Mouse (Mus musculus): Measurements from ENCODE around the gene Gm42906. TPM values are rescaled to one million over a fixed set of nuclear protein-coding genes. Genes with fewer than 3 reads are reported as not detected.
A peak's percentile ranks its signal among the peaks of the same experiment; 100 is the strongest.

Gm42906 gene
- polyA plus RNA-seq, 1 experiment from 2014 or later, result not detected

DNA sequence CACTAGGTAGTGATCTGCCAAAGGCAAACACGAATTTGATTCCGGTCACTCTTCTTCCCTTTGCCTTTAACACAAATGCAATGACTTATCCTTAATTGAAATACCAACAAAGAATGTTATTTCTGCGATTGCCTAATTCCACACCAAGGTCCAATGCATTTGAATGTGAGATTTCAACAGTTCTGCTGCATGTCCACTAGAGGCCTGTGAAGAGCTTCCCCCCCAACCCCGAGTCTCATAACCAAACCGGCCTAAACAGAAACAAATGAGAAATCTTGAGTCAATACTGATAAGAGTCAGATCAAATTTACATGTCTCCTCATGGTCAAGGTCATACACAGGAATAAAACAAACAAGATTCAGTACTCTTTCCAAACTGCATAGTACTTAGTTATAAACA is 285.7 kb downstream of the Gm42906 start:
- H3K27ac ChIP-seq (replicated peaks), result peak overlapping the region; percentile 66
- no peak for ATAC-seq (ENCODE audit: insufficient number of reproducible peaks, low FRiP score, low TSS enrichment, low read depth)
- no peak overlapping the region for H3K4me3 ChIP-seq (replicated peaks)
- WGBS, result 37% methylated on average over 5 of the region's 5 CpGs
- no peaks in the 10 kb centered on the region for H3K27me3 ChIP-seq
- H3K4me1 ChIP-seq, result peaks cover 27% of the 10 kb centered on the region
- H3K9ac ChIP-seq, result no peak overlapping the region
- H3K36me3 ChIP-seq, result no peaks in the 10 kb centered on the region
- H3K4me2 ChIP-seq (replicated peaks), result no peak overlapping the region
- no peaks in the 10 kb centered on the region for H3K9me3 ChIP-seq (replicated peaks)

DNA sequence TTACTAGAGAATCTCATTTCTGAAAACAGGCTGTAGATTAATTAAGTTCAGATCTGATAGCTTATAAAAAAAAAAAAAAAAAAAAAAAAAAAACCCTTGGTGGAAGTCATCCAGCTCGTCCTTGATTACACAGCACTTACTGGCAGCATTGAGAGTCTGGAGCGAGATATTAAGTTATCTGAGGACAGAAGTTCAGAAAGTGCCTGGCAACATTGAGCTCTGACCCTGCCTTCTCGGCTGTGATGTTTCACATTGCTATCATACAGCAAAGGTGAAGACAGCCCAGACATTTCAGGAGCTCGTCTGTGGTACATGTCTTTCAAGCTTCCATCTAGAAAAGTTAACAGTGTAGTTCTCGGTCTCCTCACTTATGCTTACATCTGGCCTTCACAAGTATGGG is 290.1 kb downstream of the Gm42906 start:
- H3K4me2 ChIP-seq (replicated peaks), result no peak overlapping the region
- no peaks in the 10 kb centered on the region for H3K36me3 ChIP-seq
- H3K9me3 ChIP-seq (replicated peaks), result no peaks in the 10 kb centered on the region
- no peak overlapping the region for H3K4me3 ChIP-seq (replicated peaks)
- H3K27me3 ChIP-seq, result no peaks in the 10 kb centered on the region
- ATAC-seq (ENCODE audit: insufficient number of reproducible peaks, low FRiP score, low TSS enrichment, low read depth), result no peak
- peaks cover 31% of the 10 kb centered on the region for H3K4me1 ChIP-seq
- no peak overlapping the region for H3K27ac ChIP-seq (replicated peaks)
- no peak overlapping the region for H3K9ac ChIP-seq
- WGBS, result 76% methylated on average over 5 of the region's 5 CpGs

DNA sequence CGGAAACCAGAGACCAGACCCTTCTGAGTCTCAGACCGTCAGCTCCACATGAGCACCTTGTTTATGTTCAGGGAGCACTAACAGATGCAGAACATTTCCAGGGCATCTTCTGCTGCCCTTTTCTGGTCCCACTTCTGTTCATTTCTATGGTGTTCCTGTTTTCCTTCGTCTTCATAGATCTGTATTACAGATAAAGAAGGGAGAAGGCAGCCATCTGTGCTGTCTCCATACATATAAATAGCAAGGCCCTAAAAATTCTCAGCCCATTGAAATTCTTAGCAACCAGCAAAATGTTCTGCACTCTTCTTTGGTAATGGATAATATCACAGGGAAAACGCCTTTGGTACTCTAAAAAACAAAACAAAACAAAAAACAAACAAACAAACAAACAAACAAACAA is 290.7 kb downstream of the Gm42906 start:
- H3K4me2 ChIP-seq (replicated peaks), result no peak overlapping the region
- H3K27me3 ChIP-seq, result no peaks in the 10 kb centered on the region
- 65% methylated on average over 4 of the region's 4 CpGs for WGBS
- no peak overlapping the region for H3K4me3 ChIP-seq (replicated peaks)
- H3K9ac ChIP-seq, result no peak overlapping the region
- ATAC-seq (ENCODE audit: insufficient number of reproducible peaks, low FRiP score, low TSS enrichment, low read depth), result no peak
- no peak overlapping the region for H3K27ac ChIP-seq (replicated peaks)
- H3K4me1 ChIP-seq, result peaks cover 25% of the 10 kb centered on the region
- no peaks in the 10 kb centered on the region for H3K9me3 ChIP-seq (replicated peaks)
- no peaks in the 10 kb centered on the region for H3K36me3 ChIP-seq

DNA sequence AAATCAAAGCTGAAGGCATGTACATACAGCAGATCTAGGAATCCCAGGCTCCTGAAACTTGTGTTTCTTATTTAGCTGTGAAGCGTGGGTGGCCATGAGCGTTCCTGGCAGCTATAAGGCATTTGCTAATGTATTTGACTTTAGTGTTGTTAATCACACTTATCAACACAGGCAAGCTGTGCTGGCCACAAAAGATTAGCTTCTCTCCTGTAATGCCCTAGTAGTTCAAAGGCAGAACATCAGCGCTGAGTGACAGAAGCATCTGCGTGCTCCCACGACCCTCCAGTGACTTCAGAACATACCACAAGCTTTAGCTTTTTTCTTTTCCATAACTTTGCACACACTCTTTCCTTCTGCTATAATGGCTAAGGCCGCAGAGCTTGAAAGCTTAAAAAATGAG is 292.0 kb downstream of the Gm42906 start:
- no peaks in the 10 kb centered on the region for H3K9me3 ChIP-seq (replicated peaks)
- no peak overlapping the region for H3K4me3 ChIP-seq (replicated peaks)
- H3K4me2 ChIP-seq (replicated peaks), result no peak overlapping the region
- H3K27ac ChIP-seq (replicated peaks), result peak overlapping the region; percentile 31
- H3K36me3 ChIP-seq, result no peaks in the 10 kb centered on the region
- ATAC-seq (ENCODE audit: insufficient number of reproducible peaks, low FRiP score, low TSS enrichment, low read depth), result peak; percentile 20; the same call in 1 of the 2 replicates
- WGBS, result 29% methylated on average over 6 of the region's 6 CpGs
- peaks cover 16% of the 10 kb centered on the region for H3K4me1 ChIP-seq
- no peak overlapping the region for H3K9ac ChIP-seq
- H3K27me3 ChIP-seq, result no peaks in the 10 kb centered on the region

DNA sequence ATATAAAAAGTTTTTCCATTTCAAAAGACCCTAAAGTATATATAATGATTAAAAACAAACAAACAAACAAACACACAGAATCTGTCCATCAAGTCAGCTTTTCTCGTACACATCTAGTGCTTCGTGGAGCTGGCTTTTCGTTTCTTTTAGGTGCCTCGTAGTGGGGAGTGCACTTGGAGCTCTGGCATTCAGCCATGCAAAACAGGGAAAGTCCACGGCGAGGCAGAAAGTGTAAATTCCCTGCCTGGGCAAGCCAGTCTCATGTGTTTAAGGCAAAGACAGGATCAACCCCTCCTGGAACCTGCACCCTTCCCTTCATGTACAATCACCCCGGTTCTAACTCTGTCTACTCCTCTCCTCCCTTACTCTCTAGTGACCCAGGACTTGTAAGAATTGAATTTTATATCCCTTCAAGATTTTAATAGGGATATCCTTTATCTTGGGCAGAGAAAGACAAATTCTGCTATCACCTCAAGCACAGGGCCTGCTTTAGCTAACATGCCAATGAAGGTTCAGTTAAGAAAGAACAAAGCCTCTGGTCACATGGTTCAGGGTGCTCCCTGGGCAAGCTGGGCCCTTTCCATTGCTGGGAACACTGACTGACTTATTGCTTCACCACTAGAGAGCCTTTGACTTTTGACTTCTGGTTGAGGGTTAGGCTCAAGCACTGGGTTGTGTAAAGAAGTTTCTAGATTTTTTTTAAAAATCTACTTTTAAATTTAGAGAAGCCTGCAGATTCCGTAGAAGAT is 292.7 kb downstream of the Gm42906 start:
- 42% methylated on average over 8 of the region's 8 CpGs for WGBS
- H3K27ac ChIP-seq (replicated peaks), result peak overlapping the region; percentile 68
- H3K36me3 ChIP-seq, result no peaks in the 10 kb centered on the region
- no peak overlapping the region for H3K4me3 ChIP-seq (replicated peaks)
- ATAC-seq (ENCODE audit: insufficient number of reproducible peaks, low FRiP score, low TSS enrichment, low read depth), result no peak
- peaks cover 16% of the 10 kb centered on the region for H3K4me1 ChIP-seq
- no peaks in the 10 kb centered on the region for H3K27me3 ChIP-seq
- no peaks in the 10 kb centered on the region for H3K9me3 ChIP-seq (replicated peaks)
- no peak overlapping the region for H3K4me2 ChIP-seq (replicated peaks)
- H3K9ac ChIP-seq, result no peak overlapping the region

DNA sequence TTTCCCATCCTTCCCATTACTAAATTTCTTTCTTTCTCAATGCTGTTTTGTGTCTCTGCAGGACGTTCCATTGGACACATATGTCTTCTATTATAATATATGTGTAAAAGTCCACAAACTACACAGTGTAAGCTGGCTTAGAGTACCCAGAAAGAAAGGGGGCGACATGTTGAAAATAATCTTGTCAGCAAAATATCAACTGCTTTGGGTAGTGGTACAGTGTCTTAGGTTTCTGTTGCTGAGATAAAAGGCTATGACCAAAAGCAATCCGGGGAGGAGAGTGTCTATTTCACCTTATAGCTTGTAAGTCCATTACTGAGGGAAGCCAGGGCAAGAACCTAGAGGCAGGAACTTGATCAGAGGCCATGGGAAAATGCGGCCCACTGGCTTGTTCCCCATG is 293.8 kb downstream of the Gm42906 start:
- no peaks in the 10 kb centered on the region for H3K27me3 ChIP-seq
- H3K4me3 ChIP-seq (replicated peaks), result no peak overlapping the region
- 79% methylated on average over 4 of the region's 4 CpGs for WGBS
- H3K9me3 ChIP-seq (replicated peaks), result no peaks in the 10 kb centered on the region
- ATAC-seq (ENCODE audit: insufficient number of reproducible peaks, low FRiP score, low TSS enrichment, low read depth), result no peak
- H3K36me3 ChIP-seq, result no peaks in the 10 kb centered on the region
- H3K27ac ChIP-seq (replicated peaks), result no peak overlapping the region
- peaks cover 21% of the 10 kb centered on the region for H3K4me1 ChIP-seq
- no peak overlapping the region for H3K4me2 ChIP-seq (replicated peaks)
- no peak overlapping the region for H3K9ac ChIP-seq

DNA sequence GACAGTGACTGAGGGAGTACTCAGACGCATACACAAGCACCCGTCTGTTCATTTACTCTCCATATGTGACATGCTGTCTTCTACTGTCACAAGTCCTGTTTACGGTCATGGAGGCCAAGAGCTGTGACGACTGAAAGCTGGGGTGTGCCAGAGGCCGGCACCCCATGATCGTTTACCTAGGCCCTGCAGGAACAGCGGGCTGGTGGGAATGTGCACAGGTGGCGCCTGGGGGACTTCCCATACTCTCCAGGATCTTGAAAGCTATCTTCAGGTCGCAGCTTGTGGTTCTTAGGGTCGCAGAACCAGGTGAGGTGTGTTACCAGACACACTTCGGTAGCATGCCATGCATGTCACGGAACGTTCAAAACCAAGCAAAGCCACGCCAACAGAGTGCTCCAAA is 294.2 kb downstream of the Gm42906 start:
- H3K4me1 ChIP-seq, result peaks cover 21% of the 10 kb centered on the region
- H3K4me2 ChIP-seq (replicated peaks), result no peak overlapping the region
- 91% methylated on average over 14 of the region's 14 CpGs for WGBS

DNA sequence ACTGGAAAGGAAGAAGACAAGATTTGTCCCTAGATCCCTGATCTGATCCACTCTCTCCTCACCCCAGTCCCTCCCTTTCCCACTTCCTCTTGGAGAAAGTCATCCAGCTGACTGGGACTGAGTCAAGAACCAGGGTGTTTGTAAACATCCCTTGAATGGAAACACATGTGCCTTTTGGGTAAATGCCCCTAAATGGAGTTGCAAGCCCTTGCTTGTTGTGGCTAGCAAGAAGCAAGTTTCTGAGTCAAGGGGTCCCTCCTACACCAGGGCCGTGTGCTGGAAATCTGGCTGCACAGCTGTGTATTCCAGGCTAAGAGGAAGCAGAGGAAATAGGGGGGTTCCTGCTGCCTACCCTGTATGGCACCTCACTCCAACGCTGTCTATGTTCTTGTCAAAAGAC is 298.2 kb downstream of the Gm42906 start:
- Histone ChIP-seq H3K27me3 (no peaks in the 10 kb centered on the region), H3K9me3 (replicated peaks) (no peaks in the 10 kb centered on the region), H3K4me1 (peaks cover 16% of the 10 kb centered on the region), H3K4me3 (replicated peaks) (no peak overlapping the region), H3K27ac (replicated peaks) (no peak overlapping the region), H3K36me3 (no peaks in the 10 kb centered on the region), H3K9ac (no peak overlapping the region), H3K4me2 (replicated peaks) (no peak overlapping the region)
- 53% methylated on average over 2 of the region's 2 CpGs for WGBS
- no peak for ATAC-seq (ENCODE audit: insufficient number of reproducible peaks, low FRiP score, low TSS enrichment, low read depth)

More for the DNA sequence above, 294.2 kb downstream of the Gm42906 start:
- no peaks in the 10 kb centered on the region for H3K9me3 ChIP-seq (replicated peaks)
- H3K36me3 ChIP-seq, result no peaks in the 10 kb centered on the region
- no peak overlapping the region for H3K4me3 ChIP-seq (replicated peaks)
- ATAC-seq (ENCODE audit: insufficient number of reproducible peaks, low FRiP score, low TSS enrichment, low read depth), result no peak
- H3K9ac ChIP-seq, result no peak overlapping the region
- H3K27me3 ChIP-seq, result no peaks in the 10 kb centered on the region
- no peak overlapping the region for H3K27ac ChIP-seq (replicated peaks)

DNA sequence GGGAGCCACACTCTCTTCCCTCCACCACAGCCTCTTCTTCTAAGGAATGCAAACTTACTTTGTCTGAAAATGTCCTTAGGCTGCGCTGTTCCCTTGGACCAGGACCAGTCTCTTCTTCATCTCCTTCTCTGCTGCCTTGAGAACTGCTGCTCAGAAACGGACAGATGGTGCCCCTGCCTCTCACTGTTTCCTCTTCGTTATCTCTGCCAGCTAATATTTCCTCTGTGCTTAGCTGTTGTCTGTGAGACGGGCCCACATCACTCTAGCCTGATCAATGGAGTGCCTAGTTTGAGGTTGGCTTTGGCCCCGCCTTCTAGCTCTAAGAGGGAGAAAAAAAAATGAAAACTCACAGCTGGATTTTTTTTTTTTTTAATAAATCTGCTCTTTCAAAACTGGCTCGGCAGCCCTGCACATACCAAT is 300.7 kb downstream of the Gm42906 start:
- Histone ChIP-seq H3K4me2 (replicated peaks) (peak overlapping the region; percentile 38), H3K9ac (no peak overlapping the region), H3K27ac (replicated peaks) (peak overlapping the region; percentile 58), H3K4me1 (peaks cover 16% of the 10 kb centered on the region), H3K9me3 (replicated peaks) (no peaks in the 10 kb centered on the region), H3K27me3 (no peaks in the 10 kb centered on the region), H3K36me3 (no peaks in the 10 kb centered on the region), H3K4me3 (replicated peaks) (peak overlapping the region; percentile 23; the same call in 1 of the 2 replicates)
- ATAC-seq (ENCODE audit: insufficient number of reproducible peaks, low FRiP score, low TSS enrichment, low read depth), result no peak
- 26% methylated on average over 6 of the region's 6 CpGs for WGBS

DNA sequence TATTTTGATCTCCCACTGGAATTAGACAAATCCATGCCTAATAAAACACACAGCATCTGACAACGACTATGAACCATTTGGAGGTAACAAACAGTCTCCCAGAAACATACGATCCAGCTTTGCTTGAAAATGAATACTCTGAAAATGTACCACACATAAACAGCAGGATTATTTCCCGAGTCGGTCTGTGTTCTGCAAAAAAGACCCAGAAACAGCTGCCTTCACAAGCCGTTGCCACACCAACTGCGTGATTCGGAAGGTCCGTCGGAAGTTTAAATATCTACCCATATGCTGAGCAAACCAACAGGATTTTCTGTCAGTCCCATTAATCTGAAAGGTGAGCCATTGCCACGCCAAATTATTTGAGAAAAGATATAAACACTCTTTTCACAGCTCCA is 301.4 kb downstream of the Gm42906 start:
- ATAC-seq (ENCODE audit: insufficient number of reproducible peaks, low FRiP score, low TSS enrichment, low read depth), result no peak
- Histone ChIP-seq H3K27me3 (no peaks in the 10 kb centered on the region), H3K9me3 (replicated peaks) (no peaks in the 10 kb centered on the region), H3K4me3 (replicated peaks) (peak overlapping the region; percentile 23; the same call in 1 of the 2 replicates), H3K4me1 (peaks cover 16% of the 10 kb centered on the region), H3K4me2 (replicated peaks) (peak overlapping the region; percentile 38), H3K9ac (no peak overlapping the region), H3K27ac (replicated peaks) (peak overlapping the region; percentile 58; the same call in 1 of the 2 replicates), H3K36me3 (no peaks in the 10 kb centered on the region)
- WGBS, result 27% methylated on average over 10 of the region's 10 CpGs

DNA sequence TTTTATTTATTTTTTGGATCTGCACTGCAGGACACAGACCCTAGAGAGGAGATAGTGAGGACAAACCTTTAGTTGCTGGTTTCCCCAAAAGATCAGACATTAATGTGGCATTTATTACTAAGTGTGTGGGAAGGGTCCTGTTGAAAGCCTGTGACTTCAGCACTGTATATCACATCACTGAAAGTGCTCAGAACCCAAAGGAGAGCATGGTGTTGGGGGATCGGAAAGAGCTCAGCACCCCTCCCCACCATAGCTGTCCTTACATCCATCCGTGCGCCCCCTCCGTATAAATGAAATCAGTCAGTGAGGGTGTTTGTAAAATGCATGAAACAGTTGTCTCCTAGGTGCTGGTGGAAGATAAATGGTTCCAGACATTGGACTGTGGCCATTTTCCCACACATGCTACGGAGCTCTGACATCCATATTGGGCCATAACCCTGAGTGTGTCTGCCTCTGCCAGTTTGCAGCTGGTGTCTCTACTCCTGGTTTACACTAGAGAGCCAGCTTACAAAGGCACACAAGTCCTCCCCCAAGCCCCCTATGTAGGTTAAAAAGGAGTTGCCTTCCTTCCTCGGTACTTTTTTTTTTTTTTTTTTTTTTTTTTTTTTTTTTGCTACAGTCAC is 301.9 kb downstream of the Gm42906 start:
- Histone ChIP-seq H3K36me3 (no peaks in the 10 kb centered on the region), H3K4me3 (replicated peaks) (peak overlapping the region; percentile 23), H3K27ac (replicated peaks) (0 out of 2 replicates have a peak overlapping the region, but pooled peaks have one; percentile 28), H3K27me3 (no peaks in the 10 kb centered on the region), H3K9ac (no peak overlapping the region), H3K9me3 (replicated peaks) (no peaks in the 10 kb centered on the region), H3K4me2 (replicated peaks) (peak overlapping the region; percentile 38), H3K4me1 (peaks cover 16% of the 10 kb centered on the region)
- 32% methylated on average over 6 of the region's 6 CpGs for WGBS
- peak; percentile 34; the same call in 1 of the 2 replicates for ATAC-seq (ENCODE audit: insufficient number of reproducible peaks, low FRiP score, low TSS enrichment, low read depth)
